Mouse (Mus musculus) c-Kit-positive CD71-negative TER-119-negative erythroid progenitor cells, embryonic 14.5 days (primary cell): Measurements from ENCODE around the gene Limk2.

Experiments
- DNase-seq: peaks from one replicate; pipeline ENCODE4 v3.0.0-alpha.2; 2013; ENCODE audit warnings: low read depth

Gene Limk2

GRCm38 (mm10) chr11:3334711-3335316 is 74.2 kb downstream of the Limk2 start:
- no peak for DNase-seq

DNA sequence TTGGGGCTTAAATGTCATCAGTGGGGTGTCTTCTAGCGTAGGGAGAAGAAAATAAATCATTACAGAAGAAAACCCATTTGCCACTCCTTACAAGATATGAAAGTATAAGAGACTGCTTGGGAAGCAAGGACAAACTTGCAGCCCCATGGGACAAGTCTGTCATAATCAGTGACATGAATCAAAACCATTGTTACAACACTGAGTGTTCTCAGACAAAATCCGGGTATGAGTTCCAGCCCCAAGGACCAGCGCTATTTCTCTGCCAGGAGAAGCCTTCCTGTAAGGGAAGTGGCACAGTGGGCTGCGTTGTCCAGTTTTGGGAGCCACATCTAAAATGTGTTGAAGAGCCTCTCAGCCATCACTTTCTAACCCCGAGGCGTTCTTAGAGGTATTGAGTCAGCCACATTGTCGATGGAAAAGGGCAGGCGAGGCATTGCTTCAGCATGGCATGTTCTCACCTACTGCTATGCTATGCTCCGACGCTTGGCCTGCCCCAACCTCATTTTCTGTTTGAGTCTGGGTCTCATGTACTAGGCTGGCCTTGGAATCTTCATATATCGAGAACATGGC is 74.8 kb downstream of the Limk2 start:
- DNase-seq = no peak

GRCm38 (mm10) chr11:3333111-3333695 is 75.8 kb downstream of the Limk2 start:
- no peak for DNase-seq

- DNase-seq = peak; percentile 91
Measured at GRCm38 (mm10) chr11:3331756-3332642, 77.0 kb downstream of the Limk2 start.

GRCm38 (mm10) chr11:3330991-3331750 is 77.8 kb downstream of the Limk2 start:
- DNase-seq = no peak

GRCm38 (mm10) chr11:3330566-3330965 is 78.4 kb downstream of the Limk2 start:
- DNase-seq = peak; percentile 67

DNA sequence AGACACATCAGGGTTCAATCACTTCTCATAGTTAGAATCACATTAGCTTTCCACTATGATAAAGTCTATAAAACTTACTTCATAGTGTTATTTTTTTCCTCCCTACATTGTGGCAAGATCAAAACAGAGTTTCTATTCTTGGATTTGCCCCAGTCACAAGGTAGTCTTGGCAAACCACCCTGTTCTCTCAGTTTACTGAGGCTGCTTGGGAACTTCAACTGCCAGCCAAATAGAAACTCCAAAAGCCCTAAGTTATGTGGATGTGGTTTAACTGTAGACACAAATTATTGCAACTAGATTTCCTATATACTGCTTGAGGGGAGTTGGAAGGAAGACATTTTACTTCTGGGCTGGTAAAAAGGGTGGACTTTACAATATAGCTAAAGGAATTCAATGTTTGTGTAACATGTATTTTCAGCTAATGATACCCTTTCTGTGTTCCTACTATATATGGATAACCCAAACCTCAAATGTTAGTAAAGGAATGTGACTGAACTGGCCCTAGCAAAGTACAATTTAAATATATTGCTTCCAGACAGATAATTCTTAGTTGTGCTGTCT is 79.0 kb downstream of the Limk2 start, which contains the start of gene Pik3ip1:
Gene Pik3ip1, plus strand, starts transcription at position 511 of the 561 bp plus-strand sequence.
- DNase-seq = no peak

DNA sequence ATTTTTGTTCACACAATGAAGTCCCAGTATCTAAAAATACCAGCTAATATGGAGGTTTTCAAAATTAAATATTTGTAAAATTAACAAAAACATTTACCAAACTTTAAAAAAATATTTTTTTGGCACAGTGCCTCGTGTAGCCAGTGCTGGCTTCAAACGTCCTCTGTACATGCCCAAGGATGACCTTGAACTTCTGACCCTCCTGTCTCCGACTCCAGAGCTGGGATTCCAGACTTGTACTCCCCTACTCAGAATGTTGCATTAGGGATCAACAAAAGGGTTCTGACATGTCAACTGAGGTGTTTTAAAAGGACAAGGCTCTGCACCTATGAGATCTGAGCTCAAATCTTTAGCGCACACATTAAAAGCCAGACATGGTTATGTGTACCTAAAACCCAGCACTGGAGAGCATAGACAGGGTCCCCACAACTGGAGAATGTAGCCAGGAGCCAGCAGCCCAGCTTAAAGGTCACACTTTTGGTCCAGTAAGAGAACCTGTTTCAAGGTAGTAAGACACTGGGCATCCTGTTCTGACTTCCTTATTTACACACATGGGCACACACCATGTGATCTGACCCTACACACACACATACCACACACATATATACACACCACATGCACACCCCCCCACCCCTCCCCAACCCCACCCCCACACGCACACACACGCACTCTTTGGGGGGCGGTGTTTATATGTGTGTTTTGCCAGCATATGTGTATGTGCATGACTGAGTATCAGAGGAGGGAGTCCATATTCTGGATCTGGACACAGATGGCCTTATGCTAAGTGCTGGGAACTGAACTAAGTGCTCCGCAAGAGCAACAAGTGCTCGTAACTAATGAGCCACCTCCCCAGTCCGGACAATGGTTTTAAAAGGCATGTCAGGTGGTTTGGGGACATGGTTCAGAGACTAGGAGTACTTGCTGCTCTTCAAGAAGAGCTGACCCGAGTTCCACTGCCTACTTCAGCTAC is 79.9 kb downstream of the Limk2 start:
- no peak for DNase-seq

DNA sequence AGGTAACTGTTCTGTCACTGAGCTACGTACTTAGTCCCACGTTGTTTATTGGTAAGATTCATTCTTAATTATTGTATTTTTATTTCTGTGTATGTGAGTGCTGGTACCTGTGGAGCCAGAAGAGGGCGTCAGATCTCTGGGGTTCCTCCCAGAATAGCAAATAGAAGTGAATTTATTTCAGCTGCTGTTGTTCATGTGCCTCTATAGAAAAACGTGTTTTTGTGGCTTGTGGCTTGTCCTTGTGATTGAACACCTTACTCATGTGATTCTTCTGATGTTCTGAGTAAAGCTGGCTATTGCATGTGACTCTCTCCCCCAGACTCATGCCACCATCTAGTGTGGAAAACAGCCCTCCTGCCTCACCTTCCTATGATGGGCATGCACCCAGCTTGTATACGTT is 80.7 kb downstream of the Limk2 start:
- DNase-seq = no peak

GRCm38 (mm10) chr11:3318286-3318685 is 90.7 kb downstream of the Limk2 start:
- no peak for DNase-seq

DNA sequence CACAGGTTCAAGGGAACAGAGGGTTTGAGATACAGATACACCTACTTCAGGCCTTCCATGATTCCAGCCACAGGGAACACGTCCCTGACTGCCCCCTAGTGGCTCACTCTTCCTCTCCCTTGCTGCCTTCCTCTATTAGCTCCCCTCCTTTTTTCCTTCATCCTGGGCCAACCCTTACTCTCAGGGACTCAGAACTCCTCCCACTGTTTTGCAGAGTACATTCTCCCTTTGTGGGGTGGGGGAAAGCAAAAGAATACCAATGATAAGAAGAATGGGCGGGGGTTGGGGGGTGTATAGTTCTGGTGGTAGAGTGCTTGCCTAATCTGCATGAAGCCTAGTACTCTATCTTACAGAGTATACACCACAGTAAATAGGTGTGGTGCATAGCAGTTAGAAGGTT is 94.8 kb downstream of the Limk2 start:
- no peak for DNase-seq

GRCm38 (mm10) chr11:3313294-3313693 is 95.7 kb downstream of the Limk2 start:
- no peak for DNase-seq

- no peak for DNase-seq
Measured at GRCm38 (mm10) chr11:3311586-3312347, 97.2 kb downstream of the Limk2 start.

DNA sequence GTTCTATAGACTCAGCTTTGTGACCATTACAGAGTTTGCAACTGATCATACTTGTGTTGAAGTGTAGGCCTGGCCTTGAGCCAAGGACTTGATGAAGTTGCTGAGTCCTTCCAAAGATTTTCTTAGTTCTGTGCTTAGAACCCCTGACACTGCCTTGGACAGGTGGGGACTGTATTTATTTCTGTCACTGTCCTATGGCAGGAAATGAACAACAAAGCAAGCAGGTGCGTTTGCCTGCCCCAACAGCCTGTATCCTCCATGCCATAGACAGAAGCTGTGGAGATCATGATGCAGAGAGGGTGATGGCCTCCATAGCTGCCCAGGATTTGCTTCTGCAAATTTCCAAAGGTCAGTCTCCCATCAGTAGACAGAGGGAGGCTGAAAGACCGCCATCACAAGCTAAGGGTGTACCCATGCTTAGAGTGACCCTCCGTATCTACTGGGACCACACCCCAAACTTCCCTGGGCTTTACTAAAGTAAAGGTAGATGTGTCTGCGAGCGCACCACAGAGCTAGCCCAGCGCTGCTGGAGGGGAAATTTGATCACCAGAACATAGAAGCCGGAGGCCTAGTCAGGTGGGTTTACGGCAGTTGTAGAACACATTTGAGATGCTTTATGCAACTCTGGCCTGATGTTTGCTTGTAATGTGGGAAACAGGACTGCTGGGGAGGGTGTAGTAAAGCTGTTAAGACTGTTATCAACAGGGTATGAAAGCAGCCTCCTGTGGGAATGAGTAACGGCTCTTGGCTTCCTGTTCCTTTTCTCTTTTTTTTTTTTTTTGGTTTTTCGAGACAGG is 98.0 kb downstream of the Limk2 start:
- no peak for DNase-seq

GRCm38 (mm10) chr11:3309884-3310283 is 99.1 kb downstream of the Limk2 start:
- no peak for DNase-seq

GRCm38 (mm10) chr11:3307875-3308274 is 101.1 kb downstream of the Limk2 start:
- DNase-seq = no peak

GRCm38 (mm10) chr11:3305821-3306220 is 103.2 kb downstream of the Limk2 start:
- no peak for DNase-seq

- no peak for DNase-seq
Measured at GRCm38 (mm10) chr11:3302792-3303191, 106.2 kb downstream of the Limk2 start.

DNA sequence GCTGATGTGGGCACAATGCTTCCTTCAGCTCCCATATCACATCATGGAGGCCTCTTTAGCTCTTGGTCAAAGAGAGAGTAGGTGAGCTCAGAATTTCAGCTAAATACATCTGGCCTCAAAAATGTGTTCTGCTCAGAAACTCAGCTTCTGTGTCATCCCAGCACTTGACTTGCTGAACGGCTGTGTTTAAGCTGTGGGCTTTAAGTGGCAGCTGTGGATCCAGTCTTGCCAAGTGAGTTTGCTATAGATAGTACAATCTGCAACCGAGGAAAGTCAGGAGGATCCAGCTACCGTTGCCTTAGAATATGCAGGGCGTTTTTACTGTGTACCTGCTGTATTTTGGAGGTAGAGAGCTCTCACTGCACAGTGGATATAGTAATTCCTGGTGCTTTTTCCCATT is 106.6 kb downstream of the Limk2 start:
- no peak for DNase-seq
